Mouse (Mus musculus) megakaryocyte, embryonic 14.5 days (primary cell): Measurements from ENCODE around the gene Gm20388.

Experiments
- FLI1 ChIP-seq: IDR thresholded peaks from 2 replicates; pipeline ENCODE4 v1.6.1; 2012; ENCODE audit warnings: low read length, inconsistent platforms, mixed read lengths
- GATA1 ChIP-seq: IDR thresholded peaks from 3 replicates; pipeline ENCODE4 v1.6.1; 2012; ENCODE audit warnings: mixed read lengths, low read length, inconsistent platforms, borderline replicate concordance

DNA sequence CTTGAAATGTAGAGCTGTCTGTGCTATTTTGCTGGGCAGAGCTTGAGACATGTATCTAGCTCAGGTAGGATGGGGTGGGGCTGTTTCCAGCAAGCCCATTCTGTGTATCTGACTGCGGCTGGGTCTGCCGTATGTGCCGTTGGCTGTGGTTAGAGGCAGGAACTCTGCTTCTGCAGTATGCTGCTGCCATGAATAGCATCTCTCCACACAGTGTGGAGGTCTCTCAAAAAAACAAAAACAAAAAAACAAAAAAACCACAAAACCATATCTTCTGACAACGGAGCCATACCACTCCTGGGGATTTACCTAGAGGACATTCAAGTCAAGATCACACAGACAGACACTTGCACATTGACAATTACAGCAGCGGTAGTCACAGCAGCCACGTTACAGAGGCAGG is 4407.2 kb downstream of the Gm20388 start:
- no peak for TF ChIP-seq GATA1
- no peak for TF ChIP-seq FLI1
